Mouse (Mus musculus) embryonic facial prominence, embryonic 14.5 days (tissue): ENCODE measurements around the gene Gzmf. TPM values are rescaled to one million over a fixed set of nuclear protein-coding genes. Genes with fewer than 3 reads are reported as not detected.
"Not testable (repeated sequence)": the region's sequence is repeated elsewhere in the genome, so short reads cannot be mapped to it uniquely, and the experiment has no call there.

ENCODE experiments used
- ATAC-seq: fragments of 200-750 bp; cut with Nextera tagmentation; 2 replicates; pipeline ENCODE4 v1.8.0; 2017; ENCODE audit warnings: low read depth, moderate number of reproducible peaks, moderate TSS enrichment
- DNase-seq: peaks from one replicate; pipeline ENCODE4 v3.0.0-alpha.2; 2015; ENCODE audit warnings: low spot score
- H3K27ac ChIP-seq: fragments of 300-500 bp; sonication (generic); replicated peaks from 2 replicates; pipeline ENCODE4 v1.5.1; 2014; ENCODE audit warnings: low read depth, mild to moderate bottlenecking, low read length, moderate library complexity
- H3K27me3 ChIP-seq: fragments of 300-500 bp; sonication (generic); replicated peaks from 2 replicates; pipeline ENCODE4 v1.6.1; 2014; ENCODE audit warnings: low read length; ENCODE audit not compliant: control insufficient read depth, insufficient read depth
- H3K36me3 ChIP-seq: fragments of 300-500 bp; sonication (generic); 2 replicates; pipeline ENCODE4 v1.6.1; 2014; ENCODE audit warnings: low read length, mixed read lengths; ENCODE audit not compliant: control insufficient read depth, insufficient read depth
- H3K4me1 ChIP-seq: fragments of 300-500 bp; sonication (generic); 2 replicates; pipeline ENCODE4 v1.6.1; 2014; ENCODE audit warnings: antibody characterized with exemption, low read length; ENCODE audit not compliant: control insufficient read depth, insufficient read depth
- H3K4me2 ChIP-seq: fragments of 300-500 bp; sonication (generic); 2 replicates; pipeline ENCODE4 v1.6.1; 2014; ENCODE audit warnings: low read depth, mild to moderate bottlenecking, low read length, moderate library complexity, mixed read lengths
- H3K4me3 ChIP-seq: fragments of 300-500 bp; sonication (generic); 2 replicates; pipeline ENCODE4 v1.5.1; 2014; ENCODE audit warnings: low read depth, mild to moderate bottlenecking, low read length
- H3K9ac ChIP-seq: fragments of 300-500 bp; sonication (generic); 2 replicates; pipeline ENCODE4 v1.6.1; 2014; ENCODE audit warnings: low read depth, mild to moderate bottlenecking, low read length, moderate library complexity, mixed read lengths
- H3K9me3 ChIP-seq: fragments of 300-500 bp; sonication (generic); 2 replicates; pipeline ENCODE4 v1.6.1; 2016; ENCODE audit warnings: low read length; ENCODE audit not compliant: control insufficient read depth
- WGBS: fragments of 180-500 bp; shearing (Covaris S2); extraction: QIAGEN DNeasy Blood & Tissue Kit; methylation state at CpG from one replicate; pipeline ENCODE4 v1.1.7; 2014; 5-methylcytosine and 5-hydroxymethylcytosine counted together
- polyA plus RNA-seq: library from polyadenylated mRNA; unstranded; fragments of >200 nt; fragmentation: Nextera tagmentation; extraction: Ambion mirVana; gene quantifications from 2 replicates; pipeline ENCODE4 v1.2.1, GENCODE M21; 2014

The Gzmf gene
- polyA plus RNA-seq, result not detected in 2 replicates

GRCm38 (mm10) chr14:56211317-56211716, at the start of gene Gzmf:
TSS of gene Gzmf (minus strand) at chr14:56211417.
- no peak for DNase-seq
- Histone ChIP-seq H3K27ac (no peak within 1 kb of the TSS), H3K36me3 (no peaks in the 10 kb centered on the region), H3K4me3 (no peak within 1 kb of the TSS), H3K4me2 (no peak within 1 kb of the TSS), H3K27me3 (no peaks in the 10 kb centered on the region), H3K9ac (no peak within 1 kb of the TSS), H3K9me3 (no peaks in the 10 kb centered on the region), H3K4me1 (no peaks in the 10 kb centered on the region)
- ATAC-seq, result no peak
- WGBS, result 96% methylated on average over 4 of the region's 4 CpGs

GRCm38 (mm10) chr14:56240409-56240808, 29.2 kb upstream of the Gzmf start:
- no peaks in the 10 kb centered on the region for H3K27me3 ChIP-seq
- ATAC-seq, result no peak
- no peak overlapping the region for H3K9ac ChIP-seq
- no peaks in the 10 kb centered on the region for H3K4me1 ChIP-seq
- no peak overlapping the region for H3K4me2 ChIP-seq
- no peaks in the 10 kb centered on the region for H3K9me3 ChIP-seq
- DNase-seq, result no peak
- no peak overlapping the region for H3K4me3 ChIP-seq
- no peaks in the 10 kb centered on the region for H3K36me3 ChIP-seq
- no peak overlapping the region for H3K27ac ChIP-seq

GRCm38 (mm10) chr14:56234556-56234955, 23.3 kb upstream of the Gzmf start, which contains the start of gene Gzmc:
TSS of gene Gzmc (minus strand) at chr14:56234656.
- ATAC-seq (no peak), DNase-seq (no peak)
- WGBS, result 59% methylated on average over 2 of the region's 2 CpGs
- H3K4me1 ChIP-seq, result no peaks in the 10 kb centered on the region
- no peaks in the 10 kb centered on the region for H3K36me3 ChIP-seq
- no peak within 1 kb of the TSS for H3K4me2 ChIP-seq
- H3K27ac ChIP-seq, result no peak within 1 kb of the TSS
- H3K9me3 ChIP-seq, result no peaks in the 10 kb centered on the region
- H3K27me3 ChIP-seq, result no peaks in the 10 kb centered on the region
- H3K4me3 ChIP-seq, result no peak within 1 kb of the TSS
- H3K9ac ChIP-seq, result no peak within 1 kb of the TSS

- DNase-seq (no peak), ATAC-seq (no peak)
- Histone ChIP-seq H3K4me1 (no peaks in the 10 kb centered on the region), H3K27ac (no peak overlapping the region), H3K9me3 (no peaks in the 10 kb centered on the region), H3K27me3 (no peaks in the 10 kb centered on the region), H3K9ac (no peak overlapping the region), H3K4me3 (no peak overlapping the region), H3K36me3 (no peaks in the 10 kb centered on the region), H3K4me2 (no peak overlapping the region)
- 87% methylated on average over 1 of the region's 1 CpGs for WGBS
Observed at GRCm38 (mm10) chr14:56205613-56206012, 5.6 kb downstream of the Gzmf start.

GRCm38 (mm10) chr14:56205021-56205420, 6.2 kb downstream of the Gzmf start:
- not testable (repeated sequence) for ATAC-seq, H3K27ac ChIP-seq, H3K4me3 ChIP-seq, H3K36me3 ChIP-seq, H3K4me2 ChIP-seq, H3K9me3 ChIP-seq, H3K9ac ChIP-seq, H3K4me1 ChIP-seq, H3K27me3 ChIP-seq
- WGBS, result 35% methylated on average over 5 of the region's 5 CpGs
- peak; percentile 50 for DNase-seq

GRCm38 (mm10) chr14:56203975-56204374, 7.2 kb downstream of the Gzmf start:
- Histone ChIP-seq H3K9me3 (no peaks in the 10 kb centered on the region), H3K4me1 (no peaks in the 10 kb centered on the region), H3K36me3 (no peaks in the 10 kb centered on the region), H3K27me3 (no peaks in the 10 kb centered on the region), H3K9ac (no peak overlapping the region), H3K4me3 (no peak overlapping the region), H3K27ac (no peak overlapping the region), H3K4me2 (no peak overlapping the region)
- WGBS, result 10% methylated on average over 2 of the region's 2 CpGs
- ATAC-seq (no peak), DNase-seq (peak; percentile 36)

- no peaks in the 10 kb centered on the region for H3K27me3 ChIP-seq
- no peak overlapping the region for H3K4me2 ChIP-seq
- no peak overlapping the region for H3K4me3 ChIP-seq
- no peak overlapping the region for H3K9ac ChIP-seq
- H3K27ac ChIP-seq, result no peak overlapping the region
- H3K36me3 ChIP-seq, result no peaks in the 10 kb centered on the region
- DNase-seq (no peak), ATAC-seq (no peak)
- no peaks in the 10 kb centered on the region for H3K4me1 ChIP-seq
- WGBS, result 62% methylated on average over 5 of the region's 6 CpGs
- no peaks in the 10 kb centered on the region for H3K9me3 ChIP-seq
Observed at GRCm38 (mm10) chr14:56186946-56187345, 24.3 kb downstream of the Gzmf start.

GRCm38 (mm10) chr14:56186521-56186920, 24.7 kb downstream of the Gzmf start:
- ATAC-seq, result no peak
- H3K27me3 ChIP-seq, result no peaks in the 10 kb centered on the region
- DNase-seq, result no peak
- no peaks in the 10 kb centered on the region for H3K4me1 ChIP-seq
- 64% methylated on average over 5 of the region's 5 CpGs for WGBS
- no peaks in the 10 kb centered on the region for H3K9me3 ChIP-seq
- H3K27ac ChIP-seq, result no peak overlapping the region
- H3K4me3 ChIP-seq, result no peak overlapping the region
- H3K9ac ChIP-seq, result no peak overlapping the region
- no peak overlapping the region for H3K4me2 ChIP-seq
- no peaks in the 10 kb centered on the region for H3K36me3 ChIP-seq

- not testable (repeated sequence) for H3K4me2 ChIP-seq
Observed at GRCm38 (mm10) chr14:56177651-56178050, 33.6 kb downstream of the Gzmf start.

More at GRCm38 (mm10) chr14:56177651-56178050, 33.6 kb downstream of the Gzmf start:
- H3K4me3 ChIP-seq, H3K9ac ChIP-seq, H3K9me3 ChIP-seq, H3K36me3 ChIP-seq, H3K4me1 ChIP-seq, H3K27ac ChIP-seq, ATAC-seq, H3K27me3 ChIP-seq: not testable (repeated sequence)
- 31% methylated on average over 6 of the region's 8 CpGs for WGBS
- DNase-seq, result peak; percentile 31
